Mouse (Mus musculus) urinary bladder, adult 18-20 months (tissue): Measurements from ENCODE around the gene Nab2.

Source experiments
- DNase-seq, 2 experiments: peaks; one replicate each; pipeline ENCODE4 v3.0.0; 2022; ENCODE audit warnings: low spot score in 2 of 2, mixed read lengths in 2 of 2

Gene Nab2

GRCm38 (mm10) chr10:127615591-127615990, 52.8 kb downstream of the Nab2 start:
- DNase-seq: no peak

GRCm38 (mm10) chr10:127615034-127615374, 53.4 kb downstream of the Nab2 start:
- DNase-seq: no peak

- DNase-seq: no peak
Measured at GRCm38 (mm10) chr10:127614236-127615033, 53.9 kb downstream of the Nab2 start.

- no peak for DNase-seq
Measured at GRCm38 (mm10) chr10:127612079-127612775, 56.1 kb downstream of the Nab2 start.
